Mouse (Mus musculus) urinary bladder, postnatal 14 days (tissue): ENCODE measurements around the gene Swsap1.

ENCODE experiments used
- DNase-seq: peaks from one replicate; pipeline ENCODE4 v3.0.0; 2021; ENCODE audit warnings: low spot score

Swsap1 gene

DNA sequence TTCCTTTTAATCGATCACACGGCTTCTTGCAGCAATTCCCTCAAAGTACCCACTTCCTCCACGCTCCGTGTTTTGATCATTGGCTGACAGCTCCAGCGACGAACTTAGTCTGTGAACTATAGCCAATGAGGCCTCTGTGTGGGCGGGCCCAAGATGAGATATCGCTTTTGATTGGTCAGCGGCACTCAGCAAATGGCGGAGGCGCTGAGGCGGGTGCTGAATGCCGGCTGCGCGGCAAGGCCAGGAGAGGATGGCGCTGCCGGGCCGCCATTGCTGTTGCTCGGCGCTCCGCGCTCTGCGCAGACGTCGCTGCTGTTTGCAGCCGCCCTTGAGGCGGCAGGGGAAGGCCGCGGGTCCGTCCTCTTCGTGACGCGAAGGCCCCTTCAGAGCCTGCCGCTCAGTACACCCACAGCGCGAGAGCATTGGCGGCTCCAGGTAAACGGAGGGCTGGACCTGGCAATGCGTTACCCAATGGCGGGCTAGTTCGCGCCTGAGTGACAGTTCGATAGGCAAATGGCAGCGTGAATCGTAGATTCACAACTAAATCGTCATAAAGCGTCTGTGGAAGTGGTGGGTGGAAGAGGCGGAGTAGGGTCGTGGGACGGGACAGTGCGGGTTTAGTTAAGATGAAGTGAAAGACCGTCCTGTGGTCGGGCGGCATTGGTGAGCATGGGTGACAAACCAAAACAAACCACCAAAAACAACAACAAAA is at the start of gene Swsap1:
Gene Swsap1, plus strand, starts transcription at position 186 of the 712 bp plus-strand sequence.
- DNase-seq, result peak; percentile 97

DNA sequence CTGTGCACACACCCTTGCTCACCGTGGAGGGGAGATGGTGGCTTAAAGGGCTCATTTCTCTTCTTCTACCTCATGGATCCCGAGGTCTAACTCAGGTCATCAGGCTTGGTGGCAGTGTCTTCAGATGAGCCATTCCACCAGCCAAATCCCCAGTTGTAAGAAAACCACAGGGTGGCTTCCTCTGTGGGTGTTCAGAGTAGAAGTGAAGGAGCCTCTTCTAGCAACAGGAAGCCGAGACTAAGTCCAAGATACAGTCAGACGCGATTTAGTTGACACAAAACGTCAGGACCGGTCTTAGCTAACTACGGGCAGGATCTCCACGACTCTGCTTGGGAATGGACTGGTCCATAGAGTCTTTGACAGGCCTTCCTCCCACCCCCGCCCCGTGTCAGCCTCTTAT is 47.3 kb upstream of the Swsap1 start:
- no peak for DNase-seq

DNA sequence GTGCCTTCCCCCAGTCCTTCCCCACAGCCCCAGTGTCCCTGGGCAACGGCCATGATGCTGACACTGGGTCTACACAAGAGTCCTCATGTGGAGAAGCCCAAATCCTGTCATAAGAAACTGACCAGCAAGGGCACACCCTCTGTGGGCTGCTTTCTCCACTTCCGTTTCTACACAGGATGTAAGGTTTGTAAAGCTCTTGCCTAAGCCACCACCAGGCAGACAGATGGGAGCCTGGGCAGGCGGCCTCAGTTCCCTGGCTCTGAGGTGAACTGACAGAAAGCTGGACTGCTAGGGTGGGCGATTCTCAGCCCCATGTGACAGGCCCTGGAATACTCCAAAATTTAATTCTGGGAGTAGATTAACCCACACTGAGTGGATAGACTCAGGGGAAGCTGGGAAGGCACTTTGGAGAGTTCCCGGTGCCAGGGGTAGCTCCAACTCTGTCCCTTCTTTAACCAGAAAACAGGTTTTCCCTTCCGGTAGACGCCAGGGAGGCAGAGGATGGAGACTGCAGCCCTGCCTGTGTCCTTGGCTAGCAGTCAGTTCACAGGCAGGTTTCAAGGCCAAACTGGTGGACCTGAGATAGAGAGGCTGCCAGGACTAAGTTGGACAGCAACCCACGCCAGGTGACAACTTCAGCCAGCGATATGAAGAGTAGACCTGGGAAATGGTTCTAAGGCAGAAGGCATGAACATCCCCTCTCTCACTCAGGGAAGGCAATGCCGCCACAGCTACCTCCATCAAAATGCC is 45.9 kb upstream of the Swsap1 start:
- no peak for DNase-seq

DNA sequence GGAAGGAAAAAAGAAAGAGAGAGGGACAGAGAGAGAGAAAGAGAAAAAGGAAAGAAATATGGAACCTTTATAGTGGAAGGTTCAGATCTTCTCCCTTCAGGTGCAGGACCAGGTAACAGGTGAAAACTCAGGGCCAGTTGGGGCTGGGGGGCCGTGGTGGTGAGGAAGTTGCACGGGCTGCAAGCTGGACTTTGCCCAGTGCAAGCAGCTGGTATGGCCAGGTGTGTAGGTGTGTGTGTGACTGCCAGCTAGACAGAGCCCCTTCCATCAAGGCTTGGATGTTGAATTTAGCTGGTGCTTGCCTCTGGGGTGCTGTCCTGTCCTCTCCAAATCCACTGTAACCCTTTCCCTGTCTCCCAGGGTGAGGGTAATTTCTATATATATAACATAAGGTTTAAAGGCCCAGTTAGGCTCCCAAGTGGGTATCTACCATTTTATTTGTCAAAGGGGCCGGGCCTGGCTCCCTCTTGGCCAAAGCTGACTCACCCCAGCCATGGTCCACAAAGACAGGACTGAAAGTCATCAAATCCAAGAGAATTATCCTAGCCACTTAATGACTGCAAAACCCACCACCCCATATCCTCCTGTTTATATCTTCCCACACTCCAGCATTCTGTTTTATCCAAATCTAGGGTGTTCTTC is 38.6 kb upstream of the Swsap1 start:
- no peak for DNase-seq

DNA sequence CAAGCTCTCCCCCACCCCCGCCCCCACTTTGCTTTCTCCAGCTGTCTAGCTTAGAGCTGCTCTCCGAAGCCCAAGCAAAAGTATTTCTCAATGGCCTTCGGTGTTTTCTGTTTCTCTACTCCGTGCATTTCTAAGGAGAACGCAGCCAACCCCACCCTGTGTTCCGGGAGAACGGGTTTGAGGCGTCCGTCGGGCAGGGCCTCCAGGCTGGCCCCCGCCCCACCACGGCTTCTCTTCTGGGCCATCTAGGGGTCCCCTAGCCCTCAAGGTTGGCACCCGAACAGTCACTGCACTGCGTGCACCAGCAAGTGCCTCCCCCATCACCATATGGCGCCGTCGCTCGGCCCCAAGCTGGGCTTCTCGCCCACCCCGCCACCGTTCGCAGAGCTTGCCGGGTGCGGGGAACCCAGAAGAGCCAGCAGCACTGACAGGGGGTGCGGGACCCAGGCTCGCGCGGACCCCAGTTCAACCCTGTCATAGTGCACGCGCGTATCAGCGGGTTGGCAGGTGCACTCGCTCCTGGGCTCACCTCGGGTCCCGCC is 38.0 kb upstream of the Swsap1 start:
- peak; percentile 52 for DNase-seq

DNA sequence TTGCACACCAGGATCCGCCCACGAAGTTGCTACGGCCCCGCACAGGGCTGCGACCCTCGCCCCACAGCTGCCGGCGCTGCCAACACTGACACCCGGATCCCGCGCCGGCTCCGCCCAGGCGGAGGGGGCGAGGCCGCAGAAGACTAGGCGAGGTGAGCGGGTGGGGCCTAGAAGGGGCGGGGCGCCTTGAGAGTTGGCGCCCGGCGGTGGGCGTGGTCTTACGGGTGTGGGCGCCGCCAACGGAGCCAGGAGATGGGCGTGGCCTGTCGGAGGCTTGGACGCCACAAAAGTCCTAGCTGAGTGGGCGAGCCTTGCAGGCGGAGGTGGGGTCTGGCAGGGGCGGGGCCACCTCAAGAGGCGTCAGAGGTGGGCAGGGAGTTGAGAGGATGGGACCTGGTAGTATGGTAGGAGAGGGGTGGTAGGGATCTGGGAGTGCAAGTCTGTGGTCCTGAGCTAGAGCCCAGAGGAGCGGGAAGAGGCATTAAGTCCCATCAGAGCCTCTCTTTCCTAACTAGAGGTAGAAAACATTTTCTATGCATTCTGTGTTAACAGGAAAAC is 37.4 kb upstream of the Swsap1 start, which contains the start of gene Rab3d:
Gene Rab3d, minus strand, starts transcription at position 158 of the 558 bp plus-strand sequence.
- DNase-seq, result peak; percentile 97

DNA sequence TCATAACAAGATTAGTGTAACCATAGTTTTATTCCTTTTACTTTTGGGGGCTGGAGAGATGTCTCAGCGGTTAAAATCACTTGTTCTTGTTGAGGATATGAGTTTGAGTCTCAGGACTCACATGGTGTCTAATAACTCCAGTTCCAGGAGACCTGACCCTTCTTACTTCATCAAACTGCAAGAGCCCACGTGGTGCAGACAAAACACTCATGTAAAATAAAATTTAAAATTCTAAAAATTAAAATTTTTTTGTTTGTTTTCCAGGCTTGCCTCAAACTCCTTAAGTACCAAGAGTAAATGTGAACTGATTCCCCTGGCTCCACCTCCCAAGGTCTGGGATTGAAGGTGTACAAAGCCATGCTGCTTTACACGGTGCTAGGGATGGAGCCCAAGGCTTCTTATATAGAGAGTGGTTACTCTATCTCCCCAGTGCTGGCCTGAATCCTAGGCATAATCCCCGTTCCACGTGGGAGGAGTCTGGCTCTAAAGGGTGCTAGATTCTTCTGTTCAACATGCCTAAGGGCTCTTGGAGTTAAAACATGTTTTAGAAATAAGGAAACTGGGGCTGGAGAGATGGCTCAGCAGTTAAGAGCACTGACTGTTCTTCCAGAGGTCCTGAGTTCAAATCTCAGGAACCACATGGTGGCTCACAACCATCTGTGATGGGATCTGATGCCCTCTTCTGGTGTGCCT is 36.7 kb upstream of the Swsap1 start:
- DNase-seq, result no peak

DNA sequence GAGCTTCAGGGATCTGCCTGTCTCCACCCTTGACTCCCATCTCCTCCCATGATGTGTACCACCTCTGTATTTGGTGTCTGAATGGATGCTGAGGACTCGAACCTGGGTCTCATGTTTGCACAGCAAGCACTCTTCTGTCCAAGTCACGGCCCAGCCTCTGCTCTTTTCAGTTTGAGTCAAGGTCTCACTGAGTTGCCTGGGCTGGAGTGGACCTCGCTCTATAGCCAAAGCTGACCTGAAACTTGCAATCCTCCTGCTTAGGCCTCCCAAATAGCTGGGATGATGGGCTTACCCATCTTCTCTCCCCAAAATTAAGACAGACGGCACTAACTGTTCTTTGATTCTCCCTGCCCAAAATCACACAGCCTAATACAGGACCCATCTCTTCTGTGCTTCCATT is 32.5 kb upstream of the Swsap1 start:
- no peak for DNase-seq

DNA sequence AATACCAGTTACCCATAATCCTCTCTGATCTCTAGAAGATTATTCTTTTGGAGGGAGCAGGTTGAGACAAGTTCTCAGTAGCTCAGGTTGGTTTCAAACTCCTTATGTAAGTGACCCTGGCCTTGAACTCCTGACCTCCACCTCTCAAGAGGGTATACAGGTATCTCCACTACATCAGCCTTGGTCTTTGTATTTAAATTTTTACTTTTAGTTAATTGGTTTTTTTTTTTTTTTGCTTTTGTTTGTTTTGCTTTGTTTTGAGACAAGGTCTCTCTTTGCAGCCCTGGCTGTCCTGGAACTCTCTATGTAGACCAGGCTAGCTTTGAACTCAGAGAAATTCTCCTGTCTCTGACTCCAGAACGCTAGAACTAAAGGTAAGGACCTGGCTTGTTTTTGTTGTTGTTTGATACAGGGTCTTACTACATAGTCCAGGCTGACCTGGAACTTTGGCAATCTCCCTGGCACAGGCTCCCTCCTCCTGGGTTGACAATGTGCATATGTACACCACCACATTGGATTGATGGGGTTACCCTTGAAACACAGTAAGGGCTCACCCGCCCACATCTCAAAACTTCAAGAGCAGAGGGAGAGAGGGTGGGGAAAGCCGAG is 32.0 kb upstream of the Swsap1 start:
- DNase-seq, result no peak

DNA sequence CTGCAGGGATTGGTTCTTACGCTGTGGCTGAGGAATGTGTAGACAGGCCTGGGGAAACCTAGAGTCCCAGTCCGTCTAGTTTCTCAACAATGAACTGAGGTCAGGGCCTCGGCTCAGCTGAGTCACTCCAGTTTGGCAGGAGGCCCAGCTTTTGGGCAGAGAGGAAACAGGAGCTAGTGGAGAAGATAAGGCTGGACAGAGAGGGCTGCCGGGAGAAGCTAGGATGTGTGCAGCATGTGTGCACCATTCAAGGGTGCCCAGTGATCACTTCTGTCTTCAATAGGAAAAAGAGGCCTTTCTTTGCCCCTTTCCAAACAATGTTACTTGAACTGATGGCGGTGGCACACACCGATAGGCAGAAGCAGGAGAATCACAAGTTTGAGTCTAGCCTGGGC is 31.5 kb upstream of the Swsap1 start:
- peak; percentile 97 for DNase-seq

DNA sequence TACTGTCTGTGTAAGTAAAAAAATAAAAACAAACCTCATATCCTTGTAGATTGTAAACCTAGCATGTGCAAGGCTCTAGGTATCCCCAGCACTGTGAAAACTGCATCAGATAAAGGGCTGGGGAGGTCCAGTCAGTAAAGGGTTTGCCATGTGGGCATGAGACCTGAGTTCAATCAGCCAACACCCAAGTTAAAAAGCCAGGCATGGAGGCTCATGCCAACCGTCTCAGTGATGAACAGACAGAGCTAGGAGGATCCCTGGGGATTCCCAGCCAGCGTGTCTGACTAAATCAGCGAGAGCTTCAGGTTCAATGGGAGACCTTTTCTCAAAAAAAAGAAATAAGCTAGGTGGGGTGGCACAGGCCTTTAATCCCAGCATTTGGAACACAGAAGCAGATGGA is 30.5 kb upstream of the Swsap1 start:
- DNase-seq, result no peak

DNA sequence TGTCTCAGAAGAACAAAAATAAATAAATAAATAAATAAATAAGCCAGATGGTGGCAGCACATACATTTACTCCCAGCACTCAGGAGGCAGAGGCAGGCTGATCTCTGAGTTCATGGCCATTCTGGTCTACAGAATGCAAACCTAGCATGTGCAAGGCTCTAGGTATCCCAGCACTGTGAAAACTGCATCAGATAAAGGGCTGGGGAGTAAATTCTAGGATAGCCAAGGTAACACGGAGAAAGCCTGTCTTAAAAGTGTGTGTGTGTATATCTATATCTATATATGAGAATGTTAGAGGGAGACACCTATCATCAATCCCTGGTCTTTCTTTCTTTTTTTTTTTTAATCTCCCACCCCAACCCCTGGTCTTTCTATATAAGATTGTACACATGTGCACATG is 30.0 kb upstream of the Swsap1 start:
- DNase-seq, result no peak

DNA sequence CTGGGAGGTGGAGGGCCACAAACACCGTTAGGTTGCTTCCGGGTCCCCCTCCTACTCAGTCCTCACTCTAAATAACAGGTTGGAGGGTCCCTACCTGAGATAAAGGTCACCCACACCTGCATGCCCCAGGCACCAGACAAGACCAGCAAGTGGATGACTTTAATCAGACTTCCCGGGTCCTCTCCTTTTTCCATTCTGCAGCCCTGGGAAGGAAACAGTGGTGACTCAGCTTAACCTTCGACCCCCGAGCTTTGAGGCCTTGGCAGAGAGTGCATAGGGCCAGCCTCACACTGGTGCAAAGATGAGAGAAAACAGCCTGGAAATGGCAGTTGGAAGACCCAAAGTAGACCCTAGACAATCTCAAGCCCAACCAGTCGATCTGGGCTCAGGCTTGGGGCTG is 29.4 kb upstream of the Swsap1 start:
- DNase-seq, result no peak

DNA sequence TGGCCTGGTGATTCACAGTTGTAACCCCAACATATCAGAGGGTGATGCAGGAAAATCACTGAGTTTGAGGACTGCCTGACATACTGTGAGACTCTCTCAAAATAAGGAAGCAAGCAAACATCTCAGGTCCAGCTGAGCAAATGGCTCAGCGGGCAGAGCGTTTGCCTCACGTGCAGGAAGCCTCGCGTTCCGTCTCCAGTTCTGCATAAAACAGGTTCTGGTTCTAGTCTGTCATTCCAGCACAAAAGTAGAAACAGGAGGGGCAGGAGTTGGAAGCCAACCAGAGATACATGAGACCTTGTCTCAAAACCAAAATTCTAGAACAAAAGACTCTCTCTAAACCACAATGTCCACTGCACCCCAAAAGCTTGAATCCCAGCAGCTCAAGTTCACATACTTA is 28.8 kb upstream of the Swsap1 start:
- no peak for DNase-seq

DNA sequence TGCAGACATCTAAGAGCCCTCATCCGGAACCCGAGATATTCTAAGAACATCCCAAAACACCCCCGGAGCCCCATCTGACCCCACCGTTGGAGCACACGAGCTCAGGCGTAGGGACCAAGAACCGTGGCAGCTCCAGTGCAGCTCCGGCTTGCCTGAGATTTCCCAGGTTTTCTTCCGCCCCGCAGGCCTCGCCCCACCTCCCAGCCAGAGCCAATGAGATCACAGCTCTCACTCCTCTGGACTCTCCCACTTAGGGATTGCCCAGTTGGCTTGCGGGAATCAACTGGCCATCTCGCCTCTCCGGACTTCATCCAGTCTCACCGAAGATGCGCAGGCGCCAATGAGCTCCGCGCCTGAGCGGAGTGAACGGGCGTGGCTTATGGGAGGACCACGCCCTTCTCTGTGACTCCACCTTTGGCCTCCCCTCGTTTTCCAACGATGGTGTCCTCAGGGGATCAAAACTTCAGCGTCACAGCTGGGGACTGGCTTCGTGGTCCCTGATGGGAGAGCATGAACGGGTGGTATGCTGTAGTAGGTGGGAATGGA is 28.3 kb upstream of the Swsap1 start, which contains the start of the genes Ccdc159 and Tmem205:
Gene Ccdc159, plus strand, starts transcription at position 264 of the 546 bp plus-strand sequence.
Gene Tmem205, minus strand, starts transcription at position 349 of the 546 bp plus-strand sequence.
- peak; percentile 93 for DNase-seq

DNA sequence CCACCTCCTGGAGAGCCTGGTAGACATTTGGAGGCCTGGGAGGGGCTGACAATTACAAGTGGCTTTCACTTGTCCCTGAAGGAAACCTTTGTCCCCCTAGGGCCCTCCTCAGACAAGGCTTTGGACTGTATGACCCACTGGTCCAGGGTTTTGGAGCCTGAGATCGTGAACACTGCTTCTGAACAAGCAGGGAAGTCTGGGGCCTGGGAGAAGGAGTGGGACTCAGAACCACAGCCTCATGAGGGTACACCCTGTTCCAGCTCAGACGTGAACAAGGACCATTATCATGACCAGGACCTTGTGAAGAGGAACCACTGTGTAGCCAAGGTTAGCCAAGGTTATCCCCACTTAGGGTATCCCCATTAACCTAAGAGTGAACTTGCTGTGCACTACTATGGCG is 26.3 kb upstream of the Swsap1 start:
- DNase-seq, result no peak

DNA sequence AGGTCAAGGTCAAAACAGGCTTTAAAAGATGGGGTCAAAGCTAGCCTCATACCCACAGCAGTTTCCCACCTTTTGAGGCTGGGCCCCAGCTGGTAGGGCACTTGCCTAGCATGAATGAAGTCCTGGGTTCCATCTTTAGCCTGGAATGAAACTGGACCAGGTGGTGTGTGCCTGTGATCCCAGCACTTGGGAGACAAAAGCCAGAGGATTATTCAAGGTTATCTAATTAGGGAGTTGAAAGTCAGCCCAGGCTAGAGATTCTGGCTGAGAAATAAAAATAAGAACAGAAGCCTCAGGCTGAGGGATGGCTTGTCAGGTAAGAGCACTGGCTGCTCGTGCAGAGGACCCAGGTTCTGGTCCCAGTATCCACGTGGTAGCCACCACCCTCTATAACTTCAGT is 23.5 kb upstream of the Swsap1 start:
- no peak for DNase-seq

DNA sequence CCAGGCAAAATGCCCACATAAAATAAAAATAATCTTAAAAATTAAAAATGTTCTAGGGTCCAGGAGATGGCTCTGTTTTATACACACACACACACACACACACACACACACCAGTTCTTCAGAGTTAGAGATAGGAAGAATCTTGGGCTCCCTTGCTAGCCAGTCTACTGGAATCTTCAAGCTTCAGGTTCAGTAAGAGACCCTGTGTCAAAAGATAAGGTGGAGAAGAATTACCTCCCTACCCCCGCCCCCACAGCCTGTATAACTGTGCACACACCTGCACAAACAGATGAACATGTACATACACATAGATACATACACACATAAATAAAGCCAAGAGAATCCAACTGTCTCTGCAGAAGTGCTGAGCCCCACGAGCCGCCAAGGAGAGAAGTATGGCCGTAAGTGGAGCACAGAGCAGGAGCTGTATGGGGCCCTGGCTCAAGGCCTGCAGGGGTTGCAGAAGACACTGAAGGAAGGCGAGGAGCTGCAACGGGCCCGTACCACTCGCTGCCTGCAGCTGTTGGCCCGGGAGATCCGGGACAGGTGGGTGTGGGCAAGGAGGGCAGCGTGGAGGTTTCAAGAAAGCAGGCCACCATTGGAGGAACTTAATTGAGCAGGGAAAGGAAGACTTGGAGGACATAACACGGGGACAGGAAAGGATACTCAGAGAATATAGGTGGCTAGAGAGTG is 23.0 kb upstream of the Swsap1 start:
- no peak for DNase-seq

DNA sequence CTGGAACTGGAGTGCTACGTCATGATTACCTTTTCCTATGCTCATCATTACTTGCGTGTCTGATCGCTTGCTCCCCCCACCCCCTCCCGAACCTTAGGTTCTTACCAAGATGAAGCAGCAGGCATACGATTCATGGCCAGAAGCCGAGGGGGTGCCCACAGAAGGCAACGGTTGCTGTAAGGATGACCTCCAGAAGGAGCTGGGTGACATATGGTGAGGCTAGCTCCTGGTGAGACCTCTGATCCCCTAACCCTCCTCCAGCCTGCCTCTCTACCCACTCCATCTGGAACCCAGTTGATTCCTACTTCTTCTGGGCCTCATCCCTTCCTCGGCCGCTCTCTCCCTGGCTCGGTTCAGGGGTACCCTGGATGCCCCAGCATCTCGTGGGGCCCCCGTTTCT is 21.5 kb upstream of the Swsap1 start:
- no peak for DNase-seq

DNA sequence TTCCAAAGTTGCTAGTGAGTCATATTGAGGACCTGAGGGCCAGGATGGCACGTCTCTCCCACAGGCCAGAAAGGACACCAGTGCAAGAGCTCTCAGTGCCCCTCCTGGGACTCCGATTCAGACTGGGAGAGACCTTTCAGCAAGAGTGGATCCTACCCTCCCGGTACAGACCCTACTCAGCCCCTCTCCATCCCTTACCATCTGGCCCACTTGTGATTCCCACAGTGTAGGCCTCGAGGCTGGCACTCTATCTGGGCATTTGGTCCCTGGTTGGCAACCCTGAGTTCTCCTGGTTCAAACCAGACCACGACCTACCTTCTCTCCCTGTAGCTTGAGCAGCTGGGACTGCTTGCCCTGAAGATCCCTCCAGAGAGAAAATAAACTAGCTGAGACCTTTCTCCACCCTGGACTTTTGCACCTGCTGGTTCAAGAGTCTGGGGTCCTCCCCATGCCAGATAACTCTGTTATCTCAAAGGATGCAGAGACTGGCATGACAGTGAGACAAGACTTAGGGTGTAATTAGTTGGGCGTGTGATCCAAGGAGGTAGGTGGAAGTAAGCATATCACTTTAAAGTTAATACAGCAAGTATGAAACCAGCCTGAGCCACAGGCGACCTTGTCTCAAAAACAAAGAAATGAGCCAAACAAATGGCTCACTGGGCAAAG is 20.0 kb upstream of the Swsap1 start:
- no peak for DNase-seq
